Mouse (Mus musculus) spleen, adult 2 months (tissue): ENCODE results near the gene Snapin.
A peak's percentile ranks its signal among the peaks of the same experiment; 100 is the strongest.

Experiments
- CTCF ChIP-seq: fragments of 200-500 bp; IDR thresholded peaks from 2 replicates; pipeline ENCODE4 v1.5.1; 2011; ENCODE audit warnings: mild to moderate bottlenecking, inconsistent platforms; ENCODE audit not compliant: insufficient read depth, insufficient read length, insufficient replicate concordance; ENCODE audit errors: extremely low read depth
- POLR2A ChIP-seq: fragments of 200-500 bp; IDR thresholded peaks from 2 replicates; pipeline ENCODE4 v1.6.1; 2011; ENCODE audit warnings: low read depth, low read length, inconsistent platforms

DNA sequence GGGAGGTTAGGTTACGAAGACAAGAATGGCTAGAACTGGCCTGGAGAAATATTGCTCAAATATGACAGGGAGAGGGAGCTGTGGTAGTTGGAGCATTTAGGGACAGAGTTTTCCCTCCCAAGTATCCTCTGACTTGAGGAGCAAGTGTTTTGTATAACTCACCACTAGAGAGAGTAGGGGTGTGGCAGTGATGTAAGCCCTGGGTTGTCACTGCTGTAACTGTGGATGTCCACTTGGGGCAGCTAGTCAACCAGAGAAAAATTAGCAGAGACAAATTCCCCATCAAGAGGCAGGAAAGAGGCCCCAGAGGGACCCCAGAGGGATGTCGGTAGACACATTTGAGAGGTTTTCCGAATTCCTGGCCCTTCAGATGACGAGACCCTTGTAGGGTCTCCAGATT lies 34.6 kb upstream of the Snapin start:
- TF ChIP-seq CTCF, result peak; percentile 14; the same call in 1 of the 2 replicates
- TF ChIP-seq POLR2A, result no peak
